Mouse (Mus musculus): ENCODE data around the gene P2ry13.

P2ry13 gene

GRCm38 (mm10) chr3:59197329-59197948, 13.2 kb downstream of the P2ry13 start:
- DNase-seq (ENCODE audit: low spot score), result no peak

- DNase-seq (ENCODE audit: low spot score), result no peak
These were observed 15.7 kb downstream of the P2ry13 start, which contains the start of gene Gpr87 for GRCm38 (mm10) chr3:59194938-59195337. Gpr87 (minus strand) TSS chr3:59195104.

GRCm38 (mm10) chr3:59194099-59194498, 16.6 kb downstream of the P2ry13 start:
- DNase-seq (ENCODE audit: low spot score), result no peak

- DNase-seq (ENCODE audit: low spot score), result no peak
These were observed 19.0 kb downstream of the P2ry13 start for GRCm38 (mm10) chr3:59191674-59192073.

GRCm38 (mm10) chr3:59187336-59187735, 23.3 kb downstream of the P2ry13 start:
- no peak for DNase-seq (ENCODE audit: low spot score)

- no peak for DNase-seq (ENCODE audit: low spot score)
These were observed 25.0 kb downstream of the P2ry13 start for GRCm38 (mm10) chr3:59185662-59186061.

GRCm38 (mm10) chr3:59182129-59182528, 28.6 kb downstream of the P2ry13 start:
- DNase-seq (ENCODE audit: low spot score), result no peak

GRCm38 (mm10) chr3:59181134-59181533, 29.5 kb downstream of the P2ry13 start:
- no peak for DNase-seq (ENCODE audit: low spot score)

- no peak for DNase-seq (ENCODE audit: low spot score)
These were observed 33.8 kb downstream of the P2ry13 start for GRCm38 (mm10) chr3:59176871-59177270.

GRCm38 (mm10) chr3:59175234-59175633, 35.4 kb downstream of the P2ry13 start:
- DNase-seq (ENCODE audit: low spot score), result peak; percentile 43

GRCm38 (mm10) chr3:59174426-59175154, 36.1 kb downstream of the P2ry13 start:
- DNase-seq (ENCODE audit: low spot score), result no peak

GRCm38 (mm10) chr3:59169921-59170627, 40.6 kb downstream of the P2ry13 start:
- DNase-seq (ENCODE audit: low spot score), result peak; percentile 7

GRCm38 (mm10) chr3:59169215-59169614, 41.5 kb downstream of the P2ry13 start:
- DNase-seq (ENCODE audit: low spot score), result no peak

GRCm38 (mm10) chr3:59168476-59168875, 42.2 kb downstream of the P2ry13 start:
- no peak for DNase-seq (ENCODE audit: low spot score)

- DNase-seq (ENCODE audit: low spot score), result no peak
These were observed 43.1 kb downstream of the P2ry13 start for GRCm38 (mm10) chr3:59167417-59168054.

- no peak for DNase-seq (ENCODE audit: low spot score)
These were observed 50.2 kb downstream of the P2ry13 start for GRCm38 (mm10) chr3:59160465-59160864.

Data from ovary, postnatal 14 days (tissue).